Mouse (Mus musculus) stomach, embryonic 14.5 days (tissue): ENCODE measurements around the gene Irs1. TPM values are rescaled to one million over a fixed set of nuclear protein-coding genes. Genes with fewer than 3 reads are reported as not detected.

ENCODE experiments used
- ATAC-seq: fragments of 200-750 bp; cut with Nextera tagmentation; 2 replicates; pipeline ENCODE4 v1.8.0; 2017; ENCODE audit warnings: low read depth, moderate TSS enrichment; ENCODE audit not compliant: insufficient number of reproducible peaks, insufficient read depth, low FRiP score
- H3K27ac ChIP-seq: fragments of 300-500 bp; sonication (generic); 2 replicates; pipeline ENCODE4 v1.5.1; 2014; ENCODE audit warnings: mild to moderate bottlenecking, low read length, moderate library complexity, mixed read lengths
- H3K27me3 ChIP-seq: fragments of 300-500 bp; sonication (generic); 2 replicates; pipeline ENCODE4 v1.6.1; 2014; ENCODE audit warnings: low read length, control low read depth, mixed read lengths; ENCODE audit not compliant: control insufficient read depth, insufficient read depth
- H3K36me3 ChIP-seq: fragments of 300-500 bp; sonication (generic); 2 replicates; pipeline ENCODE4 v1.6.1; 2014; ENCODE audit warnings: mild to moderate bottlenecking, control low read depth, low read length, moderate library complexity, mixed read lengths; ENCODE audit not compliant: control insufficient read depth, insufficient read depth
- H3K4me1 ChIP-seq: fragments of 300-500 bp; sonication (generic); 2 replicates; pipeline ENCODE4 v1.6.1; 2014; ENCODE audit warnings: low read length, control low read depth, mixed read lengths; ENCODE audit not compliant: control insufficient read depth, insufficient read depth
- H3K4me2 ChIP-seq: fragments of 300-500 bp; sonication (generic); replicated peaks from 2 replicates; pipeline ENCODE4 v1.6.1; 2014; ENCODE audit warnings: low read depth, low read length, control low read depth
- H3K4me3 ChIP-seq: fragments of 300-500 bp; sonication (generic); 2 replicates; pipeline ENCODE4 v1.5.1; 2014; ENCODE audit warnings: low read depth, low read length, control low read depth
- H3K9ac ChIP-seq: fragments of 300-500 bp; sonication (generic); replicated peaks from 2 replicates; pipeline ENCODE4 v1.6.1; 2014; ENCODE audit warnings: low read depth, mild to moderate bottlenecking, control low read depth, low read length, moderate library complexity, mixed read lengths
- H3K9me3 ChIP-seq: fragments of 300-500 bp; sonication (generic); 2 replicates; pipeline ENCODE4 v1.6.1; 2016; ENCODE audit warnings: low read depth, low read length, control low read depth; ENCODE audit not compliant: control insufficient read depth
- WGBS: fragments of 180-500 bp; shearing (Covaris S2); extraction: QIAGEN DNeasy Blood & Tissue Kit; methylation state at CpG from one replicate; pipeline ENCODE4 v1.1.7; 2014; 5-methylcytosine and 5-hydroxymethylcytosine counted together
- polyA plus RNA-seq: library from polyadenylated mRNA; unstranded; fragments of >200 nt; fragmentation: Nextera tagmentation; extraction: Ambion mirVana; gene quantifications from 2 replicates; pipeline ENCODE4 v1.2.1, GENCODE M21; 2014

Gene Irs1
- polyA plus RNA-seq, 1 experiment from 2014 or later, result 6.7 TPM

DNA sequence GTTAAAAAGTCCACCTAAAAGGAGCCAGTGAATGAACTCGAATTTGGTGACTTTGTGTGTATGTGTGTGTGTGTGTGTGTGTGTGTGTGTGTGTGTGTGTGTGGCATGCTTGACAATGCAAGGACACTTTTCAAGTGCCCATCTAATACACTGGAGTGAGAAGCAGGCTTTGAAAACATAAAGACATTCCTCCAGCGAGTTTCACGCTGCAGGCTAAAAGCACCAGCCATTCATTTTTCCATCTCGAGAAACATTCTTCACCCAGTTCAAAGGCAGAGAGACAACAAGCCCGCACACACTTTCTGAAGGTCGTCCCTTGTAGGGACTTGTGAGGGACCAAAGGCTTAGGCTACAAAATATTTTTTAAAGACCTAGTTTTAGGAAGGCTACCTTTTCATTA is 17.7 kb downstream of the Irs1 start:
- Histone ChIP-seq H3K4me2 (no peak overlapping the region), H3K27me3 (no peaks in the 10 kb centered on the region), H3K4me3 (no peak overlapping the region), H3K9me3 (no peaks in the 10 kb centered on the region), H3K9ac (no peak overlapping the region), H3K27ac (no peak overlapping the region), H3K4me1 (0 out of 2 replicates have a peak, but pooled peaks cover 3% of the 10 kb centered on the region), H3K36me3 (peaks cover 9% of the 10 kb centered on the region; the same call in 1 of the 2 replicates)
- WGBS, result 43% methylated on average over 6 of the region's 6 CpGs
- ATAC-seq, result no peak

GRCm38 (mm10) chr1:82272231-82272630 is 19.0 kb downstream of the Irs1 start:
- Histone ChIP-seq H3K9ac (no peak overlapping the region), H3K36me3 (peaks cover 7% of the 10 kb centered on the region; the same call in 1 of the 2 replicates), H3K9me3 (no peaks in the 10 kb centered on the region), H3K4me1 (0 out of 2 replicates have a peak, but pooled peaks cover 3% of the 10 kb centered on the region), H3K27me3 (no peaks in the 10 kb centered on the region), H3K4me3 (no peak overlapping the region), H3K4me2 (no peak overlapping the region), H3K27ac (no peak overlapping the region)
- no peak for ATAC-seq
- WGBS, result 89% methylated on average over 5 of the region's 5 CpGs

- Histone ChIP-seq H3K4me3 (no peak overlapping the region), H3K36me3 (peaks cover 3% of the 10 kb centered on the region; the same call in 1 of the 2 replicates), H3K9me3 (no peaks in the 10 kb centered on the region), H3K27ac (no peak overlapping the region), H3K4me2 (no peak overlapping the region), H3K27me3 (no peaks in the 10 kb centered on the region), H3K9ac (no peak overlapping the region), H3K4me1 (no peaks in the 10 kb centered on the region)
- ATAC-seq, result no peak
- WGBS, result 66% methylated on average over 4 of the region's 4 CpGs
These were observed 23.7 kb downstream of the Irs1 start for GRCm38 (mm10) chr1:82267547-82267946.

GRCm38 (mm10) chr1:82262331-82262730 is 28.9 kb downstream of the Irs1 start:
- Histone ChIP-seq H3K4me3 (no peak overlapping the region), H3K9me3 (no peaks in the 10 kb centered on the region), H3K27me3 (no peaks in the 10 kb centered on the region), H3K9ac (no peak overlapping the region), H3K36me3 (no peaks in the 10 kb centered on the region), H3K4me1 (peaks cover 3% of the 10 kb centered on the region; the same call in 1 of the 2 replicates), H3K4me2 (no peak overlapping the region), H3K27ac (no peak overlapping the region)
- ATAC-seq, result no peak
- WGBS, result 50% methylated on average over 1 of the region's 1 CpGs

DNA sequence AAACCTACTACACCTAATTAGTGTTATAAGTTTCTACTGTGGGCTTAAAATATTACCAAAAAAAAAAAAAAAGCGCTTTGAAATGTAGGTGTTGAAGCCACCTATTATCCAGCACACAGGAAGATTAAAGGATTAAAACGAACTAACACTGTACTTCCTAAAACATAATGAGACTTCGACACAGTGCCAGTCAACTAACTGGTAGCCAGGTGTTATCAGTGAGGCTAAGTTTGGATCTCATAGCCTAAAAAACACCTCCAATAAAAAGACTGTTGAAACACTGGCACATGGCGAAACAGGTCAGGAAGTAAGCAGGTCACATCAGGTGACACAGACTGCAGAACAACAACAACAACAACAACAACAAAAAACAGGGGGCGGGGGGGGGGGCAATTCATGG is 29.6 kb downstream of the Irs1 start:
- Histone ChIP-seq H3K27me3 (no peaks in the 10 kb centered on the region), H3K4me3 (no peak overlapping the region), H3K36me3 (no peaks in the 10 kb centered on the region), H3K9ac (no peak overlapping the region), H3K9me3 (no peaks in the 10 kb centered on the region), H3K27ac (no peak overlapping the region), H3K4me2 (no peak overlapping the region), H3K4me1 (peaks cover 6% of the 10 kb centered on the region; the same call in 1 of the 2 replicates)
- 81% methylated on average over 5 of the region's 5 CpGs for WGBS
- no peak for ATAC-seq

GRCm38 (mm10) chr1:82261053-82261618 is 30.1 kb downstream of the Irs1 start:
- Histone ChIP-seq H3K9me3 (no peaks in the 10 kb centered on the region), H3K27ac (no peak overlapping the region), H3K36me3 (no peaks in the 10 kb centered on the region), H3K27me3 (no peaks in the 10 kb centered on the region), H3K9ac (no peak overlapping the region), H3K4me3 (no peak overlapping the region), H3K4me2 (no peak overlapping the region), H3K4me1 (peaks cover 6% of the 10 kb centered on the region; the same call in 1 of the 2 replicates)
- ATAC-seq, result no peak
- 63% methylated on average over 9 of the region's 9 CpGs for WGBS

DNA sequence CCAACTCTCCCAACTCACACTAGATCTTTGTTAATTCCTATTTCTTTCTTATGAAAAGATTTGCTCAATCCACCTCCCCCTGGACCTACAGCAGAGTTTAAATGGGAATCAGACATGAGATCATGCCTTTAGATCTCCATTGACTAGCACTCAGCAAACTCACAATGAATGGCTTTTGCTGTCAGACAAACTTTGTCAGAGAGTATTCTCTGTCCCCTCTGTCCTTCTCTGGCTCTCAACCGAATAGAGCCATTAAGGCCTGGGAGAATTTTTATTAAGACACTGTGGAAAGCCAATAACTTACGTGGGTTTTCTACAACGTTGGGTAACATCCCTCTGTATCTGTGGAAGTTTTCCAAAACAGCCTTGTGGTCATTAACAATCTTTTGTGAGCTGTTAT is 31.2 kb downstream of the Irs1 start:
- Histone ChIP-seq H3K9me3 (no peaks in the 10 kb centered on the region), H3K27me3 (no peaks in the 10 kb centered on the region), H3K36me3 (no peaks in the 10 kb centered on the region), H3K9ac (no peak overlapping the region), H3K4me2 (no peak overlapping the region), H3K4me3 (no peak overlapping the region), H3K4me1 (peaks cover 6% of the 10 kb centered on the region; the same call in 1 of the 2 replicates), H3K27ac (no peak overlapping the region)
- no peak for ATAC-seq
- WGBS, result 74% methylated on average over 3 of the region's 3 CpGs

- Histone ChIP-seq H3K9ac (no peak overlapping the region), H3K27me3 (no peaks in the 10 kb centered on the region), H3K36me3 (no peaks in the 10 kb centered on the region), H3K27ac (no peak overlapping the region), H3K4me3 (no peak overlapping the region), H3K4me2 (no peak overlapping the region), H3K4me1 (peaks cover 6% of the 10 kb centered on the region; the same call in 1 of the 2 replicates), H3K9me3 (no peaks in the 10 kb centered on the region)
- WGBS, result 28% methylated on average over 7 of the region's 7 CpGs
- no peak for ATAC-seq
These were observed 32.9 kb downstream of the Irs1 start for GRCm38 (mm10) chr1:82258331-82258730.

- Histone ChIP-seq H3K9me3 (no peaks in the 10 kb centered on the region), H3K4me3 (no peak overlapping the region), H3K4me2 (no peak overlapping the region), H3K4me1 (peaks cover 6% of the 10 kb centered on the region; the same call in 1 of the 2 replicates), H3K27ac (no peak overlapping the region), H3K9ac (no peak overlapping the region), H3K36me3 (no peaks in the 10 kb centered on the region), H3K27me3 (no peaks in the 10 kb centered on the region)
- 38% methylated on average over 5 of the region's 5 CpGs for WGBS
- ATAC-seq, result no peak
These were observed 33.8 kb downstream of the Irs1 start for GRCm38 (mm10) chr1:82257457-82257856.
